Mouse (Mus musculus): ENCODE data around the gene Olfr1396. TPM values are rescaled to one million over a fixed set of nuclear protein-coding genes. Genes with fewer than 3 reads are reported as not detected.

Gene Olfr1396
- polyA plus RNA-seq (2016; fragmentation: Nextera tagmentation; extraction: Ambion mirVana) = not detected in 2 replicates

GRCm38 (mm10) chr11:49114774-49115173 is at the start of gene Olfr1396:
Olfr1396 (minus strand) TSS chr11:49114874.
- H3K27me3 ChIP-seq (replicated peaks) = no peaks in the 10 kb centered on the region
- no peak for ATAC-seq (ENCODE audit: low FRiP score, low read depth)
- H3K27ac ChIP-seq = no peak within 1 kb of the TSS
- no peaks in the 10 kb centered on the region for H3K4me1 ChIP-seq
- no peak within 1 kb of the TSS for H3K4me3 ChIP-seq
- H3K36me3 ChIP-seq = no peaks in the 10 kb centered on the region
- no peaks in the 10 kb centered on the region for H3K9me3 ChIP-seq
- H3K4me2 ChIP-seq (replicated peaks) = no peak within 1 kb of the TSS
- no peak within 1 kb of the TSS for H3K9ac ChIP-seq

- no peak overlapping the region for H3K4me2 ChIP-seq (replicated peaks)
- WGBS = 95% methylated on average over 2 of the region's 2 CpGs
- no peak for ATAC-seq (ENCODE audit: low FRiP score, low read depth)
- H3K4me1 ChIP-seq = no peaks in the 10 kb centered on the region
- H3K27ac ChIP-seq = no peak overlapping the region
- H3K9ac ChIP-seq = no peak overlapping the region
- H3K27me3 ChIP-seq (replicated peaks) = no peaks in the 10 kb centered on the region
- H3K36me3 ChIP-seq = no peaks in the 10 kb centered on the region
- H3K4me3 ChIP-seq = no peak overlapping the region
- no peaks in the 10 kb centered on the region for H3K9me3 ChIP-seq
These were observed 42.4 kb upstream of the Olfr1396 start for GRCm38 (mm10) chr11:49156821-49157814.

- no peaks in the 10 kb centered on the region for H3K36me3 ChIP-seq
- H3K4me3 ChIP-seq = no peak within 1 kb of the TSS
- no peak within 1 kb of the TSS for H3K27ac ChIP-seq
- H3K4me2 ChIP-seq (replicated peaks) = no peak within 1 kb of the TSS
- ATAC-seq (ENCODE audit: low FRiP score, low read depth) = no peak
- no peaks in the 10 kb centered on the region for H3K27me3 ChIP-seq (replicated peaks)
- no peaks in the 10 kb centered on the region for H3K9me3 ChIP-seq
- H3K4me1 ChIP-seq = no peaks in the 10 kb centered on the region
- 90% methylated on average over 1 of the region's 1 CpGs for WGBS
- H3K9ac ChIP-seq = no peak within 1 kb of the TSS
These were observed 39.4 kb upstream of the Olfr1396 start, which contains the start of gene Olfr1394 for GRCm38 (mm10) chr11:49154077-49154476. Olfr1394 (plus strand) TSS chr11:49154377.

DNA sequence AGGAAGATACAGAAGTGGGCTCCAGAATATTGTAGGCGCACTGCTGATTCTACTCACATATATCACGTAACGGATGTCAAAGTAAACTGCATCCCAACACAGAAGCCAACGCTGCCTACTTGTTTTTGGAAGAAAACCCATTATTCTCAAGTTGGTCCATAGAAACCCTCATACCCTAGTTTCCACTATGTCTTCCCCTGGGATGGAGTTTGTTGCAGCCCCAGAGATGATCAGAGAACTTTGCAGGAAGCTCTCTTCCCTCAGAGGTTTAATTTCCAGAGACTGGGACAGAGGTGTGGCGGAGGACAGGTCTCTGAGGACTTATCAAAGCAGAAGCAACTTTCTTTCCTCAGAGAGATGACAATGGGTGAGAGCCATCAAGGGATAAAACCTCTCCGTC is 27.3 kb upstream of the Olfr1396 start, which contains the start of gene Olfr1395:
Olfr1395 (plus strand) TSS at position 301 of the 400 bp plus-strand sequence.
- H3K36me3 ChIP-seq = no peaks in the 10 kb centered on the region
- H3K9me3 ChIP-seq = no peaks in the 10 kb centered on the region
- H3K27me3 ChIP-seq (replicated peaks) = no peaks in the 10 kb centered on the region
- WGBS = 91% methylated on average over 6 of the region's 6 CpGs
- no peak within 1 kb of the TSS for H3K4me2 ChIP-seq (replicated peaks)
- no peak within 1 kb of the TSS for H3K4me3 ChIP-seq
- ATAC-seq (ENCODE audit: low FRiP score, low read depth) = no peak
- H3K27ac ChIP-seq = no peak within 1 kb of the TSS
- H3K4me1 ChIP-seq = no peaks in the 10 kb centered on the region
- H3K9ac ChIP-seq = no peak within 1 kb of the TSS

GRCm38 (mm10) chr11:49124169-49124568 is 9.5 kb upstream of the Olfr1396 start:
- 93% methylated on average over 2 of the region's 2 CpGs for WGBS
- H3K27ac ChIP-seq = no peak overlapping the region
- H3K4me3 ChIP-seq = no peak overlapping the region
- H3K4me1 ChIP-seq = no peaks in the 10 kb centered on the region
- H3K9ac ChIP-seq = no peak overlapping the region
- no peaks in the 10 kb centered on the region for H3K27me3 ChIP-seq (replicated peaks)
- no peak overlapping the region for H3K4me2 ChIP-seq (replicated peaks)
- no peaks in the 10 kb centered on the region for H3K36me3 ChIP-seq
- no peak for ATAC-seq (ENCODE audit: low FRiP score, low read depth)
- no peaks in the 10 kb centered on the region for H3K9me3 ChIP-seq

DNA sequence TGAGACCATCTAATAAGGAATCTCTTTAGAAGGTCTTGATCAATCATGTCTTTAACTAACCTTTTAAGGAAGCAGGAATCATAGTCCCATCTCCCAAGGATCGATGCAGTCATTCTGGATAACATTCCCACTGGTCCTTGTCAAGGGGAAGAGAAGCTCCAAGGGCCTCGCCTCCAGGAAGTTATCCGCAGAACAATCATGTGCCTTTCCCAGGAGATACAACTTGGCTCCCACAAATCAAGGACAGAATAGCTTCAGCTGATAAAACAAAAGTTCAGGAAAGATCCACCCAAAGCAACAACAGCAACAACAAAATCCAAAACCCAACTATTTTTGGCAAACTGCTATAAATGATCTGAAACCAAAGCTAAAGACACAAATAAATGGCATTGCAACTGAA is 5.0 kb upstream of the Olfr1396 start:
- 84% methylated on average over 3 of the region's 3 CpGs for WGBS
- H3K27me3 ChIP-seq (replicated peaks) = no peaks in the 10 kb centered on the region
- no peak overlapping the region for H3K4me3 ChIP-seq
- no peak overlapping the region for H3K27ac ChIP-seq
- H3K36me3 ChIP-seq = no peaks in the 10 kb centered on the region
- no peak for ATAC-seq (ENCODE audit: low FRiP score, low read depth)
- no peak overlapping the region for H3K9ac ChIP-seq
- H3K4me2 ChIP-seq (replicated peaks) = no peak overlapping the region
- H3K4me1 ChIP-seq = no peaks in the 10 kb centered on the region
- no peaks in the 10 kb centered on the region for H3K9me3 ChIP-seq

DNA sequence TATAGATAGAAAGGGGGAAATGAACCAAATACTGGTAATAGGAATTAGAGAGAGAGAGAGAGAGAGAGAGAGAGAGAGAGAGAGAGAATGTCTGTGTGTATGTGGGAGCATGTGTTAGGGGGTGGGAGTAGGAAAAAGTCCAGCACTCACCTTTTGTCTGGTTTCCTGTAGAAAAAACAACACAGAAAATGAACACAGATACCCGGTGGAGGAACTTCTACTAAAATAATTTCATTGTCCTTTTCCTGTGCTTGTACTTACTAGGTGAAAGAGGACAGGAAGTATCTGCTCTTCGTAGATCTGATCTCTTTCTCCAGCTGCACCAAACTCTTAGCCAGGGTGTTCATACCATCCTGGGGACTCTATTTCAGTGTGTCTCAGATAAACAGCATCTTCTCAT is 516 bp downstream of the Olfr1396 start:
- 78% methylated on average over 2 of the region's 2 CpGs for WGBS
- H3K9ac ChIP-seq = no peak overlapping the region

DNA sequence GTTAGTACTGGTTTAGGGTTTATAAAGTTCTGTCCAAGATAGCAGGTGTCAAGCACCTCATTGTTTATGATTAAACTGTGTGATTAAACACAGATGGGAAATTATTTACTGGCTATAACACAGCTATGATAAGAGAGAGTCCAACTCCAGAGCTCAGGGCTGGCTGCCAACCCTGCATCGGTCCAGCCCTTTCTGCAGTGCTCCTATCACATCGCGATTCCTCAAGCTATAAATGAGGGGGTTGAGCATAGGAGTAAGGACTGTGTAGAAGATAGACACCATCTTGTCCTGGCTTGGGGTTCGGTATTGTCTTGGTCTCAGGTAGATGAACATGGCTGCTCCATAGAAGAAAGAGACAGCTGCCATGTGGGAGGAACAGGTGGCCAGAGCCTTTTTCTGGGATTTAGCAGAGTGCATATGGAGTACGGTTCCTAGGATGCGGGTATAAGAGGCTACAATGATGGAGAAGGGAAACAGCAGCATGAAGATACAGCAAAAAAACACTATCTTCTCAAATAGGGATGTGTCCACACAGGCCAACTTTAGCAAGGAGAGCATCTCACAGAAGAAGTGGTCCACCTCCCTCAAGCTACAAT is 2.0 kb downstream of the Olfr1396 start:
- no peak overlapping the region for H3K9ac ChIP-seq
- H3K27ac ChIP-seq = no peak overlapping the region
- no peaks in the 10 kb centered on the region for H3K4me1 ChIP-seq
- WGBS = 92% methylated on average over 6 of the region's 6 CpGs
- H3K9me3 ChIP-seq = no peaks in the 10 kb centered on the region
- H3K36me3 ChIP-seq = no peaks in the 10 kb centered on the region
- H3K4me3 ChIP-seq = no peak overlapping the region
- H3K27me3 ChIP-seq (replicated peaks) = no peaks in the 10 kb centered on the region
- ATAC-seq (ENCODE audit: low FRiP score, low read depth) = no peak
- H3K4me2 ChIP-seq (replicated peaks) = no peak overlapping the region

More for the DNA sequence above, 516 bp downstream of the Olfr1396 start:
- H3K4me3 ChIP-seq = no peak overlapping the region
- H3K27me3 ChIP-seq (replicated peaks) = no peaks in the 10 kb centered on the region
- no peak overlapping the region for H3K27ac ChIP-seq
- ATAC-seq (ENCODE audit: low FRiP score, low read depth) = no peak
- H3K4me1 ChIP-seq = no peaks in the 10 kb centered on the region
- no peaks in the 10 kb centered on the region for H3K9me3 ChIP-seq
- H3K4me2 ChIP-seq (replicated peaks) = no peak overlapping the region
- no peaks in the 10 kb centered on the region for H3K36me3 ChIP-seq

DNA sequence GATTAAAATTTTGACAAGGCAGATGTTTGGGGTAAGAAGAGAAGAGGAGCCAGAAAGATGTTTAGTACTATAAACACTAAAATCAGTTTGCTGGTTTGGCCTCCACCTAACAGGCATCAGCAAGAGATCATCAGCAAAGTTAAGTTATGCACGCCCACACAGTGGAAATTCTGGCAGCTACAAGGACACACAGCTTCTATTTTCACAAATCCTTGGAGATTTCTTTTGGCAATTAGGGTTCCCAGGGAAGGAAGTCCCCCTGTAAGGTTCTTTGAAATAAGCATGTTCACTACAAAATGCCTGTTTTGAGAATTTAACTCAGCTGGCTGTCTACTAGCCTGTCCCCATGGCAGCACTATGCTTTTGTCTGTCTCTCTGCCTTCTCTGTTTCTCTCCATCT is 3.7 kb downstream of the Olfr1396 start:
- WGBS = 72% methylated on average over 1 of the region's 1 CpGs
- no peaks in the 10 kb centered on the region for H3K27me3 ChIP-seq (replicated peaks)
- H3K27ac ChIP-seq = no peak overlapping the region
- no peak overlapping the region for H3K4me3 ChIP-seq
- no peaks in the 10 kb centered on the region for H3K9me3 ChIP-seq
- ATAC-seq (ENCODE audit: low FRiP score, low read depth) = no peak
- no peaks in the 10 kb centered on the region for H3K36me3 ChIP-seq
- H3K9ac ChIP-seq = no peak overlapping the region
- H3K4me2 ChIP-seq (replicated peaks) = no peak overlapping the region
- no peaks in the 10 kb centered on the region for H3K4me1 ChIP-seq

- Histone ChIP-seq H3K9me3 (no peaks in the 10 kb centered on the region), H3K27me3 (replicated peaks) (no peaks in the 10 kb centered on the region), H3K4me1 (no peaks in the 10 kb centered on the region), H3K36me3 (no peaks in the 10 kb centered on the region), H3K9ac (no peak overlapping the region), H3K4me3 (no peak overlapping the region), H3K27ac (no peak overlapping the region), H3K4me2 (replicated peaks) (no peak overlapping the region)
- 48% methylated on average over 1 of the region's 1 CpGs for WGBS
- no peak for ATAC-seq (ENCODE audit: low FRiP score, low read depth)
These were observed 5.8 kb downstream of the Olfr1396 start for GRCm38 (mm10) chr11:49108833-49109232.

GRCm38 (mm10) chr11:49107650-49108537 is 6.8 kb downstream of the Olfr1396 start:
- WGBS = 71% methylated on average over 10 of the region's 10 CpGs
- H3K36me3 ChIP-seq = no peaks in the 10 kb centered on the region
- H3K27ac ChIP-seq = no peak overlapping the region
- H3K4me2 ChIP-seq (replicated peaks) = no peak overlapping the region
- H3K4me1 ChIP-seq = no peaks in the 10 kb centered on the region
- ATAC-seq (ENCODE audit: low FRiP score, low read depth) = no peak
- no peaks in the 10 kb centered on the region for H3K27me3 ChIP-seq (replicated peaks)
- no peaks in the 10 kb centered on the region for H3K9me3 ChIP-seq
- H3K9ac ChIP-seq = no peak overlapping the region
- no peak overlapping the region for H3K4me3 ChIP-seq

GRCm38 (mm10) chr11:49105752-49106151 is 8.9 kb downstream of the Olfr1396 start:
- no peaks in the 10 kb centered on the region for H3K9me3 ChIP-seq
- H3K4me2 ChIP-seq (replicated peaks) = no peak overlapping the region
- H3K27me3 ChIP-seq (replicated peaks) = no peaks in the 10 kb centered on the region
- no peaks in the 10 kb centered on the region for H3K4me1 ChIP-seq
- no peak overlapping the region for H3K27ac ChIP-seq
- no peak for ATAC-seq (ENCODE audit: low FRiP score, low read depth)
- H3K36me3 ChIP-seq = no peaks in the 10 kb centered on the region
- 62% methylated on average over 1 of the region's 1 CpGs for WGBS
- no peak overlapping the region for H3K4me3 ChIP-seq
- no peak overlapping the region for H3K9ac ChIP-seq
